Mouse (Mus musculus) E14TG2a.4 (cell line): ENCODE data around the gene Jmjd8.

Experiments
- CTCF ChIP-seq: conservative IDR thresholded peaks from 2 replicates; pipeline ENCODE4 v1.5.1; 2014; ENCODE audit warnings: low read length
- NANOG ChIP-seq: IDR thresholded peaks from 2 replicates; pipeline ENCODE4 v1.6.1; 2014; ENCODE audit warnings: borderline replicate concordance, low read length, mixed read lengths
- POU5F1 ChIP-seq: IDR thresholded peaks from 2 replicates; pipeline ENCODE4 v1.6.1; 2014; ENCODE audit warnings: low read length, borderline replicate concordance

DNA sequence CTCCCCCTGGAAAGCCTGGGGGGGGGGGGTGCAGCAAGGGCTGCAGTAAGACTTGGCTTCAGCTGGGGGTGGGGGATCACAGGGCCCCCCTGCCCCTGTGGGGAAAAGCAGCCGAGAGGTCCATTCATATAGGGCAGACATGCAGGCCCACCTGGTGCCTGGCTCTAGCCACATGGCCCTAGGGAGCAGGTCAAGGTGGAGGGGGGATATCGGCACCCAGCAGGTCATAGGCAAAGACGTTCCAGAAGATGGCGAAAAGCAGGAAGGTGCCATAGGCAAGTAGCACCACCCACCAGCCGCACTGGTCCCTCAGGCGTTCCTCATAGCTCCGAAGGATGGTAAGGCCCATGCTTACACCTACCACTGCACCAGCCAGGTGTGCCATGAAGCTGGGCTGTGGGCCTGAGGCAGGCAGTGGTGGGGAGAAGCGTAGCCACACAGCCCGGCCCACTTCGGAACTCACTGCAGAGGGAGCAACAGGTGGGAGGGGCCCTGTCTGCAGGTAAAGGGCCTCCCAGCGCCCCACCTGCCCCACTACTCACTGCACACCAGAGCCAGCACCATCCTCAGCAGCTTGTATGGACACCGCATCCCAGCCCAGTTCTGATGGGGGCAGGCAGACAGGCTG lies 6.0 kb downstream of the Jmjd8 start:
- TF ChIP-seq CTCF (no peak), POU5F1 (no peak), NANOG (no peak)
